Mouse (Mus musculus) neural tube, embryonic 15.5 days (tissue): Measurements from ENCODE around the gene Rrp9. TPM values are rescaled to one million over a fixed set of nuclear protein-coding genes. Genes with fewer than 3 reads are reported as not detected.

Source experiments
- ATAC-seq: fragments of 200-750 bp; cut with Nextera tagmentation; 2 replicates; pipeline ENCODE4 v1.8.0; 2017; ENCODE audit warnings: mild to moderate bottlenecking, moderate TSS enrichment, moderate library complexity; ENCODE audit not compliant: low FRiP score
- H3K27ac ChIP-seq: fragments of 300-500 bp; sonication (generic); replicated peaks from 2 replicates; pipeline ENCODE4 v1.5.1; 2015; ENCODE audit warnings: mild to moderate bottlenecking, inconsistent platforms
- H3K27me3 ChIP-seq: fragments of 300-500 bp; sonication (generic); replicated peaks from 2 replicates; pipeline ENCODE4 v1.6.1; 2015; ENCODE audit warnings: inconsistent platforms
- H3K36me3 ChIP-seq: fragments of 300-500 bp; sonication (generic); 2 replicates; pipeline ENCODE4 v1.6.1; 2015; ENCODE audit warnings: inconsistent platforms
- H3K4me1 ChIP-seq: fragments of 300-500 bp; sonication (generic); 2 replicates; pipeline ENCODE4 v1.6.1; 2015; ENCODE audit warnings: inconsistent platforms
- H3K4me2 ChIP-seq: fragments of 300-500 bp; sonication (generic); 2 replicates; pipeline ENCODE4 v1.6.1; 2015; ENCODE audit warnings: inconsistent platforms, mild to moderate bottlenecking, moderate library complexity
- H3K4me3 ChIP-seq: fragments of 300-500 bp; sonication (generic); replicated peaks from 2 replicates; pipeline ENCODE4 v1.5.1; 2015; ENCODE audit warnings: mild to moderate bottlenecking, inconsistent platforms
- H3K9ac ChIP-seq: fragments of 300-500 bp; sonication (generic); replicated peaks from 2 replicates; pipeline ENCODE4 v1.6.1; 2015; ENCODE audit warnings: mild to moderate bottlenecking, inconsistent platforms
- H3K9me3 ChIP-seq: fragments of 300-500 bp; sonication (generic); replicated peaks from 2 replicates; pipeline ENCODE4 v1.6.1; 2016; ENCODE audit warnings: inconsistent platforms
- WGBS: fragments of 180-500 bp; shearing (Covaris S2); methylation state at CpG from one replicate; pipeline ENCODE4 v1.1.7; 2015; ENCODE audit warnings: mixed read lengths; 5-methylcytosine and 5-hydroxymethylcytosine counted together
- polyA plus RNA-seq: library from polyadenylated mRNA; unstranded; fragments of >200 nt; fragmentation: Nextera tagmentation; extraction: Ambion mirVana; gene quantifications from 2 replicates; pipeline ENCODE4 v1.2.1, GENCODE M21; 2015

The Rrp9 gene
- polyA plus RNA-seq, result 46.4 and 47.8 TPM in 2 replicates

DNA sequence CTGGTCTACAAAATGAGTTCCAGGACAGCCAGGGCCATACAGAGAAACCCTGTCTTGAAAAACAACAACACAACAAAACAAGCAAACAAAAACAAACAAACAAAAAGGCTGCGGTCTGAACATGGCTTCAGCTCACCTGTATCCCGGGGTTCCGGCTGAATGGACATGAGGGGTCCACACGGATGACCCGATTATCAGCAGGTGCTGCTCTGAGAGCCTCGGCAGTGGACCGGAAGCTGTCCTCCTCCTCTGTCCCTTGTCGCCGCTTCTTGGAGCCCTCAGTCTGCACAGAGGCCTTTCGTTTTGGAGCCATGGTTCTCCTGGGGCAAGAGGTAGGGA is at the start of gene Rrp9:
Rrp9 (plus strand) TSS at position 301 of the 339 bp plus-strand sequence.
- no peaks in the 10 kb centered on the region for H3K9me3 ChIP-seq
- H3K9ac ChIP-seq, result 0 out of 2 replicates have a peak within 1 kb of the TSS, but pooled peaks have one; percentile 6
- H3K4me3 ChIP-seq, result peak within 1 kb of the TSS; percentile 89; the same call in 1 of the 2 replicates
- H3K4me2 ChIP-seq, result peak within 1 kb of the TSS; percentile 41
- no peaks in the 10 kb centered on the region for H3K27me3 ChIP-seq
- H3K4me1 ChIP-seq, result peaks cover 44% of the 10 kb centered on the region
- peak within 1 kb of the TSS; percentile 43 for H3K27ac ChIP-seq
- 94% methylated on average over 10 of the region's 10 CpGs for WGBS
- ATAC-seq, result no peak
- peaks cover 4% of the 10 kb centered on the region for H3K36me3 ChIP-seq

DNA sequence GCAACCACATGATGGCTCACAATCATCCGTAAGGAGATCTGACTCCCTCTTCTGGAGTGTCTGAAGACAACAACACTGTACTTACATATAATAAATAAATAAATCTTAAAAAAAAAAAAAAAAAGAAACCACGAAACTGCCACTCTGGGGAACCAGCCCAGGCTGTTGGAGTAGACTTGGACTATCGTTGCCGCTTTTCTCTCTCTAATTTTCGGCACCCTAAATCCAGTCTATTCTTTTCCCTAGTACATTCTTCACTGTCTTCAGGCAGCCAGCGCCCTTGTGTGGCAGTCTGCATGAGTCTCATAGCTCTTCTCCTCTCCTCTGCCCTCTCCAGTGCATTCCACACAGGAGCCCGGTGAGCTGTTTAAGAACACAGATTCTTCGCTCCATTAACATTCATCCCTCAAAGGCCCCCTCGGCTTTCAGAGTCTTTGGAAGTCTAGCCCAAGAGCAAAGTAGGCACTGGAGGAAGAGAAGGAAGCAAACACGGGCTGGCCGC is 47.0 kb upstream of the Rrp9 start:
- Histone ChIP-seq H3K4me2 (peak overlapping the region; percentile 62), H3K27me3 (no peaks in the 10 kb centered on the region), H3K36me3 (peaks cover 25% of the 10 kb centered on the region), H3K27ac (peak overlapping the region; percentile 91), H3K9me3 (no peaks in the 10 kb centered on the region), H3K4me3 (peak overlapping the region; percentile 81), H3K9ac (peak overlapping the region; percentile 50), H3K4me1 (peaks cover 25% of the 10 kb centered on the region)
- peak; percentile 69 for ATAC-seq
- WGBS, result 13% methylated on average over 11 of the region's 11 CpGs

DNA sequence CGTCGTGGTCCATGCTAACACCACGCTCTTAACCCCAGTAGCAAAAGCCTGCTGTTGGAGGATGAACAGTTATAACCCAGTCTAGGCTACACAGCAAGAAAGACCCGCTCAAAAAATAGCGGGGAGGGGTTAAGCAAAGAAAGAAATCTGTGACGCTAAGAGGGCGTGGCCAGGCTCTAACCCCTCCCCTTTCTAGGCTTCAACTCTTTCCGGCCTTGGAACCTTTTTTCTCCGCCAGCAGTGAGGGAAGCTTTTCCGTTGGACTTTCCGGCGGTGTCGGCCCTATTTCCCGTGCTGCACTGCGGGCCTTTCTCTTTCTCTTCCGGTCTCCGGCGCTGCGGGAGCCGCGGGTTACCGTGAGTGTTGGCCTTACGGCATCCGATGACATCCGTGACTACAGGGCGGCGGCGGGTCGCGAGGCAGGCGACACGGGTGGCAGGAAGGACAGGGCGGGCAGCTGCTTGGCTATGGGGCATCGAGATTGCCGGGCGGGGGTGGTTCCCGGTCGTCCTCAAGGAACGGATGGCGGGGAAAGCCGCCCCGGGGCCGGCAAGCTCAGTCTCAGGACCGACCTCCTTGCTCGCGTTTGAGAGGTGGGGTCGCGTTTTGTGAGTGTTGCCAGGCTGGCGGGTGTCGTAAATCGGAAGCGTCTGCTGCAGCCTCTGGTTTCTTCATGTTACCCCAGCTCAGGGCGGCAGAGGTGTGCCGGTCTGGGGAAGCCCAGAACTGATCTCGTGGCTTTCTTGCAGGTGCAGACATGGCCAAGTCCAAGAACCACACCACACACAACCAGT is 46.3 kb upstream of the Rrp9 start, which contains the start of gene Rpl29:
Rpl29 (plus strand) TSS at position 234 of the 794 bp plus-strand sequence.
- peak within 1 kb of the TSS; percentile 81 for H3K4me3 ChIP-seq
- H3K9ac ChIP-seq, result peak within 1 kb of the TSS; percentile 94
- H3K27me3 ChIP-seq, result no peaks in the 10 kb centered on the region
- H3K36me3 ChIP-seq, result peaks cover 25% of the 10 kb centered on the region
- H3K27ac ChIP-seq, result peak within 1 kb of the TSS; percentile 91
- H3K4me2 ChIP-seq, result peak within 1 kb of the TSS; percentile 62
- peaks cover 25% of the 10 kb centered on the region for H3K4me1 ChIP-seq
- peak; percentile 89 for ATAC-seq
- H3K9me3 ChIP-seq, result no peaks in the 10 kb centered on the region
- WGBS, result under 1% methylated on average over 55 of the region's 55 CpGs

DNA sequence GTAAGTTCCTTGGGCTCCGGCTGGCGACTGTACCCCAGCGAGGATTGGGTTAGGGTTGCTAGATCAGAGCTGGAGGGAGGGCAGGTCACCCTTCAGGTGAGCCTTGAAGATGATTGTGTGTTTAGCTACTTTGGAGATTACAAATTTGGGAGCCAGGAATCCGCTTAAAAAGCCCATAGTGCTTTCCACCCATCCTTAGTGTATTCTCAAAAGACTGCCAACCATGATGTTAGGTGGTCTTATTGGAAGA is 45.8 kb upstream of the Rrp9 start:
- H3K4me2 ChIP-seq, result peak overlapping the region; percentile 62
- H3K9me3 ChIP-seq, result no peaks in the 10 kb centered on the region
- H3K9ac ChIP-seq, result peak overlapping the region; percentile 94
- peaks cover 25% of the 10 kb centered on the region for H3K4me1 ChIP-seq
- no peaks in the 10 kb centered on the region for H3K27me3 ChIP-seq
- WGBS, result 2% methylated on average over 4 of the region's 4 CpGs
- no peak for ATAC-seq
- peak overlapping the region; percentile 91 for H3K27ac ChIP-seq
- H3K36me3 ChIP-seq, result peaks cover 25% of the 10 kb centered on the region
- H3K4me3 ChIP-seq, result peak overlapping the region; percentile 81

DNA sequence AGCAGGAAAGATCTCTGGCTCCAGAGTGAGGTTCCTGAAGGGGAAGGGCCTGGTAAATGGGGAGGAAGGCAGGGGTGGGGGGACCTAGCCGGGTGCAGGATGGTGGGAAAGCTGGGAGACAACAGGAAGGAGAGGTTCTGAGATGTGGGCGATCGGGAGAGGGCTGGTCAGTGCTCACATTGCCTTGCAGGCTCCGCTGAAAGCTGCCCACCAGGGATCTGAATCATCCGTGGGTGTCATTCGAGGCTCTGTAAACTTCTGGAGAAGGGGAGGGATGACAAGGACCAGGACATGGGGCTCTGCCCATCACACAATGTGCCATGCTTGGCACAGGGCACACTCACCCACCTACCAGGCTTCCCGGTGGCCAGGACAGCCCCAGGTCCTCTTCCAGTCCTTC is 42.4 kb upstream of the Rrp9 start:
- Histone ChIP-seq H3K36me3 (peaks cover 25% of the 10 kb centered on the region), H3K4me2 (no peak overlapping the region), H3K4me3 (no peak overlapping the region), H3K27ac (no peak overlapping the region), H3K9me3 (no peaks in the 10 kb centered on the region), H3K9ac (no peak overlapping the region), H3K27me3 (no peaks in the 10 kb centered on the region), H3K4me1 (peaks cover 46% of the 10 kb centered on the region)
- WGBS, result 83% methylated on average over 7 of the region's 7 CpGs
- ATAC-seq, result no peak

DNA sequence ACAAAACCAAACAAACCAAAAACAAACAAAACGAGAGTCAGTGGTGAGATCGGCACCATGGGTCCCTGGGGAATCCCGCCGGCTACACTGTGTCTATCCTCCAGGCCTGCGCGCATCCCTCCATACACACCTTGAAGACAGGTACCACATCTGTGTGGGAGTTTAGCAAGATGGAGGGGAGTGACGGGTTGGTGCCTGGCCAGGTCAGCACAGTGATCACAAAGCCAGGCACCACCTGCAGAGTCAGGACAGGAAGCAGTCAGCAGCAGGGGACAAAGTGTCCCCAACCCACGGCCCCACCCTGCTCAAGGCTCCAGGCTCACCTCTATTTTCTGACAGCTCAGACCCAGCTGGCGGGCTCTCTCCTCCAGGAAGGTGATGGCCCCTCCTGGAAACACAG is 39.2 kb upstream of the Rrp9 start:
- 90% methylated on average over 9 of the region's 9 CpGs for WGBS

DNA sequence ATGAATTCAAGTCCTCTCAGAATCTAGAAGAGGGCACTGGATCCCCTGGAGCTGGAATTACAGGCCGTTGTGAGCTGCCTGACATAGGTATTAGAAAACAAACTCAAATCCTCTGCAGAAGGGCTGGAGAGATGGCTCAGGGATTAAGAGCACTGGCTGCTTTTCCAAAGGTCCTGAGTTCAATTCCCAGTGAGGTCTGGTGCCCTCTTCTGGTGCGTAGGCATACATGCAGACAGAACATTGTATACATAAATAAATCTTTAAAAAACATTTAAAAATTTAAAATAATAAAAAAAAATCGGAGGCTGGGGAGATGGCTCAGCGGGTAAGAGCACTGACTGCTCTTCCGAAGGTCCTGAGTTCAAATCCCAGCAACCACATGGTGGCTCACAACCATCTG is 33.1 kb upstream of the Rrp9 start:
- ATAC-seq, result no peak

More for the DNA sequence above, 39.2 kb upstream of the Rrp9 start:
- Histone ChIP-seq H3K4me2 (no peak overlapping the region), H3K9ac (peak overlapping the region; percentile 7; the same call in 1 of the 2 replicates), H3K4me1 (peaks cover 39% of the 10 kb centered on the region), H3K4me3 (no peak overlapping the region), H3K27ac (no peak overlapping the region), H3K27me3 (no peaks in the 10 kb centered on the region), H3K9me3 (no peaks in the 10 kb centered on the region), H3K36me3 (peaks cover 21% of the 10 kb centered on the region)
- no peak for ATAC-seq

DNA sequence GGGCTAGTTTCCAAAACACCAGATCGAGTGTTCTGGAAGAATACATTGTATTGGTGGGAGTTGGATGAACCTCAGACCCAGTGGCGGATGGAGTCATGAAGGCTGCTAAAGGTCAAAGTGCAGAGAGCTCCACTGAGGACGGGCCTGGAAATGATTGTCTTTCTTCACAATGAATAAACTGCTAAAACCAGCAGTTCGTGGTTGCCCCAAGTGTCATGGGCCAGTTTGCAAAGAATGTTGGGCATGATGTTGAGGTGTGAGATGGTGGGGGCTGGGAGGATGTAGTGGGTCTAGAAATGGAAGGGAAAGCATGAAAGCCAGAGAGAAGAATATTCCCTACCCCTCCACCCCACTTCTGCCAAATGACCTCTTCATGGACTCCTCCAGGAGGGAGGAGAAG is 30.9 kb upstream of the Rrp9 start:
- peaks cover 39% of the 10 kb centered on the region for H3K4me1 ChIP-seq
- ATAC-seq, result no peak
- H3K9ac ChIP-seq, result no peak overlapping the region
- H3K27ac ChIP-seq, result no peak overlapping the region
- H3K4me3 ChIP-seq, result no peak overlapping the region
- H3K27me3 ChIP-seq, result no peaks in the 10 kb centered on the region
- H3K36me3 ChIP-seq, result peaks cover 5% of the 10 kb centered on the region
- WGBS, result 76% methylated on average over 4 of the region's 4 CpGs
- no peaks in the 10 kb centered on the region for H3K9me3 ChIP-seq
- H3K4me2 ChIP-seq, result no peak overlapping the region

More for the DNA sequence above, 33.1 kb upstream of the Rrp9 start:
- H3K36me3 ChIP-seq, result peaks cover 5% of the 10 kb centered on the region
- peaks cover 35% of the 10 kb centered on the region for H3K4me1 ChIP-seq
- no peaks in the 10 kb centered on the region for H3K9me3 ChIP-seq
- no peak overlapping the region for H3K4me3 ChIP-seq
- no peaks in the 10 kb centered on the region for H3K27me3 ChIP-seq
- no peak overlapping the region for H3K4me2 ChIP-seq
- 82% methylated on average over 5 of the region's 5 CpGs for WGBS
- H3K9ac ChIP-seq, result no peak overlapping the region
- no peak overlapping the region for H3K27ac ChIP-seq

DNA sequence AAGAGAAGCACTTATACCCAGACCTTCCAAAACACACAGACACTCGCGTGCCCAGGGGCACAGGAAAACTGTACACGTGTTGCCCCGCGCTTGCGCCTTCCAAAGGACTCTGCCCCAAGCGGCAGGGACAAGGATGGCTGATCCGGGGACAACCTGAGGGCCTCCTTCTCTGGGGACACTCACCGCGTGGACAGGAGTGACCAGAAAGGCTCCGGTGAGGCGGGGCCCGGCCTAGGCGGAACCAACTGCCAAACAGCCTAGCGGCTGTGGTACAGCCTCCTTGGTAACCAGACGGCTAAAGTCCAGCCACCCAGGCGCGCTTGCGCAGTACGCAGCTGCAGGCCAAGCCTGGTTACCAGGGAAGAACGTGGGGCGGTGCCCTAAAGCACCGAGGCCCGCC is 28.4 kb upstream of the Rrp9 start, which contains the start of the genes Abhd14b and Abhd14a:
Abhd14b (plus strand) TSS at position 112 of the 400 bp plus-strand sequence.
Abhd14a (minus strand) TSS at position 331 of the 400 bp plus-strand sequence.
- Histone ChIP-seq H3K36me3 (no peaks in the 10 kb centered on the region), H3K27ac (peak within 1 kb of the TSS; percentile 81), H3K4me2 (peak within 1 kb of the TSS; percentile 75), H3K27me3 (no peaks in the 10 kb centered on the region), H3K4me1 (peaks cover 56% of the 10 kb centered on the region), H3K9me3 (no peaks in the 10 kb centered on the region), H3K9ac (peak within 1 kb of the TSS; percentile 63), H3K4me3 (peak within 1 kb of the TSS; percentile 64)
- peak; percentile 80 for ATAC-seq
- WGBS, result under 1% methylated on average over 24 of the region's 24 CpGs

DNA sequence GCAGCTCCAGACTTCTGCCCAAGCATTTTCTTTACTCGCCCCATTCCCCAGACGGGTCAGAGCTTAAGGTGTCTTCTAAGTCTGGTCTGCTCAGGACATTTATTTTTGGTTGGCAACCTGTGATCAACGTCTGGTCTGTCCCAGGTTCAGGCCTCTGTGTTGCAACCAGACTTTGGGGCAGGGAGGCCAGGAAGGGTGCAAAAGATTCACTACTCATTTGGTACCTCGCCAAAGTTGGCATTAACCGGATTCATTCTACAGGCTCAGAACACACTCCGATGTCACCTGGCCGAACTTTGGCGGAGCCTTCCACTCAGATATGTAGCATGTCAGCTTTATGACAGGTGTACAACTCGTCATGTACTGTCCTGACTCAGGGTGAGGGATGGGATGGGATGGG is 27.8 kb upstream of the Rrp9 start:
- peak overlapping the region; percentile 64 for H3K4me3 ChIP-seq
- H3K9ac ChIP-seq, result peak overlapping the region; percentile 63
- H3K27me3 ChIP-seq, result no peaks in the 10 kb centered on the region
- peak overlapping the region; percentile 75 for H3K4me2 ChIP-seq
- ATAC-seq, result peak; percentile 16; the same call in 1 of the 2 replicates
- peak overlapping the region; percentile 81 for H3K27ac ChIP-seq
- no peaks in the 10 kb centered on the region for H3K36me3 ChIP-seq
- H3K9me3 ChIP-seq, result no peaks in the 10 kb centered on the region
- H3K4me1 ChIP-seq, result peaks cover 62% of the 10 kb centered on the region
- 45% methylated on average over 9 of the region's 9 CpGs for WGBS

DNA sequence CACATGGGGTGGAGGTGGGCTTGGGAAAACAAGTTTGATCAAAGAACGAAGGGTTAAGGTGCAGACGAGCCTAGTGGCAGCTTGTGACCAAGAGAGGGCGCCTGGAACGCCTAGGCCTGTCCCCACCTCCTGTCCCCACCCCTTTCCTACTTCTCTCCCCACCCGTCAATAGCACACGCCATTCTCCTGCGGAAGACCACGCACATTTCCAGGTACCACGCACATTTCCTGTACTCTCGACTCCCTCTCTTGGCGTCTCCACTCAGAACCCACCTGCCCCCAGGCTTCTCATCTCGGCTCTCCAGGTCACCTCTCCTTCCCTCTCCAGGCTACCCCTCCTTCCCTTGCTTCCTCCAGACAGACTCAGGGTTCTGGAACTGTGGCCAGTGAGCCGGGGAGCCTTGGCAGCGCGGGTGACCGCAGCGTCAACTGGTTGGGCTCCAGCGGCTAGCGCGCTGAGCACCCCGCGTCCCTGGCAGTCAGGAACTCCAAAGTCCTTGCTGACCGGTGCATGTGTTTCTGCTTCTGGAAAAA is 27.2 kb upstream of the Rrp9 start:
- peak overlapping the region; percentile 52 for H3K9ac ChIP-seq
- peak overlapping the region; percentile 64 for H3K4me3 ChIP-seq
- peak overlapping the region; percentile 75 for H3K4me2 ChIP-seq
- 2% methylated on average over 23 of the region's 23 CpGs for WGBS
- H3K4me1 ChIP-seq, result peaks cover 66% of the 10 kb centered on the region
- no peaks in the 10 kb centered on the region for H3K9me3 ChIP-seq
- H3K27ac ChIP-seq, result peak overlapping the region; percentile 81
- peak; percentile 67 for ATAC-seq
- no peaks in the 10 kb centered on the region for H3K36me3 ChIP-seq
- H3K27me3 ChIP-seq, result no peaks in the 10 kb centered on the region

DNA sequence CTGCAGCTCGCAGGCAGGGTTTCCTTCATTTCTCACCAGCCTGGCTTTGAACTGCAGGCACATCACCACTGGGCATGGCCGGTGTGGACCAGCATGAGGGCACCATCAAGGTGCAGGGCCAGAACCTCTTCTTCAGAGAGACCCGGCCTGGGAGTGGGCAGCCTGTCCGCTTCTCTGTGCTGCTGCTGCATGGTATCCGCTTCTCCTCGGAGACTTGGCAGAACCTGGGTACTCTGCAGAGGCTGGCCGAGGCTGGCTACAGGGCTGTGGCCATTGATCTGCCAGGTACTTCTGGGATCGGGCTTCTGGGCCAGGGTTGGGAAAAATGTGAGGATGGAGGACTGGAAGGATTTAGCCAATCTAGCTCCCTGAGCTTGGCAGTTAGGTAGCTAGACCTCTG is 25.8 kb upstream of the Rrp9 start:
- H3K9ac ChIP-seq, result 0 out of 2 replicates have a peak overlapping the region, but pooled peaks have one; percentile 23
- WGBS, result 90% methylated on average over 8 of the region's 8 CpGs
- ATAC-seq, result no peak

More for the DNA sequence above, 25.8 kb upstream of the Rrp9 start:
- H3K4me3 ChIP-seq, result no peak overlapping the region
- no peak overlapping the region for H3K27ac ChIP-seq
- no peaks in the 10 kb centered on the region for H3K9me3 ChIP-seq
- H3K27me3 ChIP-seq, result no peaks in the 10 kb centered on the region
- H3K36me3 ChIP-seq, result no peaks in the 10 kb centered on the region
- H3K4me2 ChIP-seq, result no peak overlapping the region
- H3K4me1 ChIP-seq, result peaks cover 74% of the 10 kb centered on the region
